Mouse (Mus musculus) liver, adult (tissue): ENCODE results near the gene Nrtn.

Source experiments
- GATA4 ChIP-seq: IDR thresholded peaks from 2 replicates; pipeline ENCODE4 v1.6.1; 2014; ENCODE audit warnings: mild to moderate bottlenecking, low read length; ENCODE audit not compliant: insufficient replicate concordance

Nrtn gene

GRCm38 (mm10) chr17:56715914-56716654 lies 41.2 kb downstream of the Nrtn start:
- no peak for TF ChIP-seq GATA4

GRCm38 (mm10) chr17:56715360-56715759 lies 42.0 kb downstream of the Nrtn start:
- no peak for TF ChIP-seq GATA4

- TF ChIP-seq GATA4, result no peak
Observed at GRCm38 (mm10) chr17:56709708-56710107, 47.6 kb downstream of the Nrtn start.

- no peak for TF ChIP-seq GATA4
Observed at GRCm38 (mm10) chr17:56708692-56709091, 48.6 kb downstream of the Nrtn start.

- no peak for TF ChIP-seq GATA4
Observed at GRCm38 (mm10) chr17:56706515-56706914, 50.8 kb downstream of the Nrtn start.

- no peak for TF ChIP-seq GATA4
Observed at GRCm38 (mm10) chr17:56703038-56703437, 54.3 kb downstream of the Nrtn start.
